Mouse (Mus musculus): ENCODE results near the gene Nxpe3.

- TF ChIP-seq POLR2A (IDR thresholded peaks at IDR 0.05; ENCODE audit: low read depth, low read length), result no peak
- no peak for TF ChIP-seq CTCF (IDR thresholded peaks at IDR 0.05; ENCODE audit: extremely low read depth, insufficient read length, insufficient replicate concordance, low read depth, low read length)
These were observed 15.2 kb upstream of the Nxpe3 start for GRCm38 (mm10) chr16:55910208-55910793.
